ENCODE assay signal across 8 mouse cellular contexts in genomic region chr17:9764041-9764606, GRCm38 (mm10).
DNase-seq lines count a peak whose midpoint lies in the region; ATAC-seq and TF ChIP-seq lines count a peak whose summit lies in the region.

No protein-coding gene starts in this region.

- ATAC-seq in limb, embryonic 13.5 days (ENCODE audit: low FRiP score, low read depth): no peak

- no peaks in the 10 kb centered on the region for H3K9me3 ChIP-seq in forebrain, embryonic 10.5 days
- H3K9me3 ChIP-seq in limb, embryonic 13.5 days: no peaks in the 10 kb centered on the region

- peak overlapping the region; percentile 92 for H3K27ac ChIP-seq in layer of hippocampus, adult 2 months
- peak overlapping the region; percentile 91 for H3K27ac ChIP-seq in forebrain, embryonic 10.5 days
- H3K27ac ChIP-seq in limb, embryonic 13.5 days: no peak overlapping the region
- peak overlapping the region; percentile 89 for H3K27ac ChIP-seq in olfactory bulb, adult 2 months (ENCODE audit: insufficient read depth, low read depth, low read length)

- peak overlapping the region; percentile 78 for H3K4me2 ChIP-seq in limb, embryonic 13.5 days (replicated peaks)

- peak overlapping the region; percentile 37 for H3K4me3 ChIP-seq in layer of hippocampus, adult 2 months
- peak overlapping the region; percentile 48 for H3K4me3 ChIP-seq in forebrain, embryonic 10.5 days
- H3K4me3 ChIP-seq in limb, embryonic 13.5 days: peak overlapping the region; percentile 46
- peak overlapping the region; percentile 2; the same call in 1 of the 2 replicates for H3K4me3 ChIP-seq in olfactory bulb, adult 2 months (ENCODE audit: insufficient read depth, low read depth, low read length)

- intact Hi-C loops in left cerebral cortex, postnatal 36 days (cut with DNase I): loop anchor here (2.0 to 10.0 kb wide), 4 partner anchors 141 to 731 kb away; no protein-coding TSS in a partner anchor

- no peak for TF ChIP-seq CTCF in layer of hippocampus, adult 2 months (conservative IDR thresholded peaks at IDR 0.05)
- no peak for TF ChIP-seq CTCF in olfactory bulb, adult 2 months (IDR thresholded peaks at IDR 0.05; ENCODE audit: insufficient read depth, low read depth, low read length)

- WGBS in forebrain, embryonic 10.5 days: 2% methylated on average over 8 of the region's 9 CpGs
- WGBS in limb, embryonic 13.5 days: 15% methylated on average over 8 of the region's 9 CpGs
- WGBS in olfactory bulb, adult 2 months: 15% methylated on average over 9 of the region's 9 CpGs

- no peak for DNase-seq in layer of hippocampus, adult 2 months (ENCODE audit: low spot score in 2 of 2)
- no peak for DNase-seq in layer of hippocampus, postnatal 14 days (ENCODE audit: low spot score in 2 of 2)
- peak; percentile 56 for DNase-seq in forebrain, embryonic 10.5 days (ENCODE audit: extremely low spot score, low spot score)
- DNase-seq in left cerebral cortex, postnatal 36 days (ENCODE audit: low spot score in 2 of 2): no peak
- DNase-seq in left cerebral cortex, adult 11 months (ENCODE audit: low spot score): no peak
- DNase-seq in layer of hippocampus, adult 9-11 months: no peak

- H3K36me3 ChIP-seq in forebrain, embryonic 10.5 days (replicated peaks): no peaks in the 10 kb centered on the region
- H3K36me3 ChIP-seq in limb, embryonic 13.5 days: no peaks in the 10 kb centered on the region

- H3K9ac ChIP-seq in limb, embryonic 13.5 days: no peak overlapping the region

- H3K27me3 ChIP-seq in forebrain, embryonic 10.5 days (ENCODE audit: poor library complexity, severe bottlenecking): peaks cover 18% of the 10 kb centered on the region
- peaks cover 28% of the 10 kb centered on the region for H3K27me3 ChIP-seq in limb, embryonic 13.5 days

- TF ChIP-seq POLR2A in olfactory bulb, adult 2 months (IDR thresholded peaks at IDR 0.05; ENCODE audit: insufficient read depth, low read depth, low read length): no peak

- peaks cover 79% of the 10 kb centered on the region for H3K4me1 ChIP-seq in forebrain, embryonic 10.5 days
- H3K4me1 ChIP-seq in limb, embryonic 13.5 days: peaks cover 7% of the 10 kb centered on the region
- peaks cover 19% of the 10 kb centered on the region for H3K4me1 ChIP-seq in olfactory bulb, adult 2 months (ENCODE audit: control insufficient read depth, insufficient read depth, low read length)
